Mouse (Mus musculus): ENCODE results near the gene Cep85l.

DNA sequence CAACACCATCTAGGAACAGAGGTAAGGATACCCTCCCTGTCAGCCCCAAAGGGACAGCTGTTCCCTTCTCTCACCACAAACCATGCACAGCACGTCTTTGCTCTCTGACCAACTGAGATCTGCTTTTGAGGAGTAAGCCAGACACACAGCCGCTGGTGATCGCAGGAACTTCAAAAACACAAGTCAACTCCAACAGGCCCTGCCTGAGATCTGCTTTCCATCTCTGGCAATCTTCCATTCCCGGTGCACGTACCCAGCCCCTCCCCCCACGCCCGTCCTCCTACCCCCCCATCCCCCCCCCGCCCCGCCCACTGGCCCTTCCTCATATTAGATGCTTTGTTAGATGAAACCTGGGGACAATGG, 18.8 kb upstream of the Cep85l start:
- no peak for TF ChIP-seq CTCF (IDR thresholded peaks at IDR 0.05; ENCODE audit: insufficient read depth, low read length)
- peak; percentile 79; the same call in 1 of the 2 replicates for TF ChIP-seq POLR2A (IDR thresholded peaks at IDR 0.05; ENCODE audit: borderline replicate concordance, extremely low read depth, low read depth, low read length)

All from lung, adult 2 months (tissue).